Mouse (Mus musculus) limb, embryonic 14.5 days (tissue): ENCODE results near the gene 1600014C10Rik. TPM values are rescaled to one million over a fixed set of nuclear protein-coding genes. Genes with fewer than 3 reads are reported as not detected.

Experiments used
- ATAC-seq: fragments of 200-750 bp; cut with Nextera tagmentation; 2 replicates; pipeline ENCODE4 v1.8.0; 2017; ENCODE audit warnings: low read depth, moderate number of reproducible peaks, moderate TSS enrichment; ENCODE audit not compliant: low FRiP score
- DNase-seq: peaks from one replicate; pipeline ENCODE4 v3.0.0-alpha.2; 2015; ENCODE audit warnings: low spot score
- H3K27ac ChIP-seq: fragments of 300-500 bp; sonication (generic); replicated peaks from 2 replicates; pipeline ENCODE4 v1.5.1; 2014; ENCODE audit warnings: low read depth, mild to moderate bottlenecking, low read length, moderate library complexity, mixed read lengths
- H3K27me3 ChIP-seq: fragments of 300-500 bp; sonication (generic); 2 replicates; pipeline ENCODE4 v1.6.1; 2014; ENCODE audit warnings: low read length, mixed read lengths; ENCODE audit not compliant: control insufficient read depth, insufficient read depth
- H3K36me3 ChIP-seq: fragments of 300-500 bp; sonication (generic); 2 replicates; pipeline ENCODE4 v1.6.1; 2014; ENCODE audit warnings: mild to moderate bottlenecking, low read length, moderate library complexity, mixed read lengths; ENCODE audit not compliant: control insufficient read depth, insufficient read depth
- H3K4me1 ChIP-seq: fragments of 300-500 bp; sonication (generic); 2 replicates; pipeline ENCODE4 v1.6.1; 2014; ENCODE audit warnings: antibody characterized with exemption, low read length, mixed read lengths; ENCODE audit not compliant: control insufficient read depth, insufficient read depth
- H3K4me2 ChIP-seq: fragments of 300-500 bp; sonication (generic); replicated peaks from 2 replicates; pipeline ENCODE4 v1.6.1; 2014; ENCODE audit warnings: low read depth, mild to moderate bottlenecking, low read length, moderate library complexity; ENCODE audit not compliant: severe bottlenecking
- H3K4me3 ChIP-seq: fragments of 300-500 bp; sonication (generic); replicated peaks from 2 replicates; pipeline ENCODE4 v1.5.1; 2014; ENCODE audit warnings: low read length
- H3K9ac ChIP-seq: fragments of 300-500 bp; sonication (generic); 2 replicates; pipeline ENCODE4 v1.6.1; 2014; ENCODE audit warnings: mild to moderate bottlenecking, low read depth, low read length, moderate library complexity; ENCODE audit not compliant: severe bottlenecking
- H3K9me3 ChIP-seq: fragments of 300-500 bp; sonication (generic); 2 replicates; pipeline ENCODE4 v1.6.1; 2016; ENCODE audit warnings: low read length; ENCODE audit not compliant: control insufficient read depth
- POLR2A ChIP-seq: fragments of 200-500 bp; IDR thresholded peaks from 2 replicates; pipeline ENCODE4 v1.8.0; 2012; ENCODE audit warnings: inconsistent platforms, mild to moderate bottlenecking, moderate library complexity, borderline replicate concordance; ENCODE audit not compliant: insufficient read depth, insufficient read length; ENCODE audit errors: extremely low read depth
- WGBS: fragments of 180-500 bp; shearing (Covaris S2); extraction: QIAGEN DNeasy Blood & Tissue Kit; methylation state at CpG from one replicate; pipeline ENCODE4 v1.1.7; 2014; 5-methylcytosine and 5-hydroxymethylcytosine counted together
- polyA plus RNA-seq, 2 experiments: library from polyadenylated mRNA; depleted of rRNA in 1 of 2; stranded (reverse) in 1 of 2; unstranded in 1 of 2; fragments of >200 nt; fragmentation: Nextera tagmentation in 1 of 2; extraction: Ambion mirVana in 1 of 2; gene quantifications; 2 replicates each; pipeline versions ENCODE4 v1.2.1 to v1.2.3; 2012 to 2014

Gene 1600014C10Rik
- polyA plus RNA-seq, 2 experiments: 11.4 to 15.8 TPM

GRCm38 (mm10) chr7:38176056-38176455 is 7.0 kb upstream of the 1600014C10Rik start:
- H3K36me3 ChIP-seq: no peaks in the 10 kb centered on the region
- no peak overlapping the region for H3K9ac ChIP-seq
- H3K27me3 ChIP-seq: no peaks in the 10 kb centered on the region
- no peak for TF ChIP-seq POLR2A
- DNase-seq (no peak), ATAC-seq (no peak)
- no peaks in the 10 kb centered on the region for H3K9me3 ChIP-seq
- H3K4me2 ChIP-seq: no peak overlapping the region
- H3K4me3 ChIP-seq: no peak overlapping the region
- WGBS: 74% methylated on average over 3 of the region's 3 CpGs
- H3K4me1 ChIP-seq: peaks cover 7% of the 10 kb centered on the region; the same call in 1 of the 2 replicates
- no peak overlapping the region for H3K27ac ChIP-seq

DNA sequence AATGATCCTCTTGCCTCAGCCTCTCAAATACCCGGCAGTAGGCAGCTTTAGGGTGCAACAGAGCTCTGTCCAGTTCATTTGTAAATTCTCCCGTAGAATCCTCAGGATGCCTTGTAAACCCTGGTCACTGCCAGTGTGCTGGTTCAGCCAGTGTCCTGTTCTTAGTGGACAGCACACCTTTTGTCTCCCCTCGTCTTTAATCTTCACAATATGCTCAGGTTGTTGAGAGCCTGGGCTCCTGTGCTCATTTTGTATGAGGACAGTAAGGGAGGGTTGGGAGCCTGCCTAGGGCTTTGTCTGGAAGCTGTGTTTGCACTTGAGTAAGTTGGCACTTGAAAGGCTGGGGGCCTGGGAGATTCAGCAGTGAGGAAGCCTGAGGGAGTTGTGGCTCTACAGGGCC is 3.1 kb upstream of the 1600014C10Rik start:
- Histone ChIP-seq H3K4me1 (peaks cover 11% of the 10 kb centered on the region), H3K36me3 (no peaks in the 10 kb centered on the region), H3K9me3 (no peaks in the 10 kb centered on the region), H3K4me3 (no peak overlapping the region), H3K27ac (no peak overlapping the region), H3K9ac (no peak overlapping the region), H3K4me2 (no peak overlapping the region), H3K27me3 (no peaks in the 10 kb centered on the region)
- DNase-seq (no peak), ATAC-seq (no peak)
- TF ChIP-seq POLR2A: no peak
- 56% methylated on average over 3 of the region's 3 CpGs for WGBS

GRCm38 (mm10) chr7:38181366-38181765 is 1.7 kb upstream of the 1600014C10Rik start:
- WGBS: 73% methylated on average over 2 of the region's 2 CpGs
- no peaks in the 10 kb centered on the region for H3K9me3 ChIP-seq
- H3K9ac ChIP-seq: no peak overlapping the region
- TF ChIP-seq POLR2A: no peak
- no peaks in the 10 kb centered on the region for H3K27me3 ChIP-seq
- H3K36me3 ChIP-seq: no peaks in the 10 kb centered on the region
- H3K27ac ChIP-seq: no peak overlapping the region
- H3K4me1 ChIP-seq: peaks cover 11% of the 10 kb centered on the region
- no peak overlapping the region for H3K4me2 ChIP-seq
- DNase-seq (no peak), ATAC-seq (no peak)
- no peak overlapping the region for H3K4me3 ChIP-seq

- DNase-seq (peak; percentile 83), ATAC-seq (peak; percentile 34; the same call in 1 of the 2 replicates)
- no peak; the same call in 1 of the 2 replicates for TF ChIP-seq POLR2A
- peak overlapping the region; percentile 53 for H3K4me3 ChIP-seq
- H3K27me3 ChIP-seq: no peaks in the 10 kb centered on the region
- 2% methylated on average over 11 of the region's 11 CpGs for WGBS
- peak overlapping the region; percentile 92 for H3K4me2 ChIP-seq
- peak overlapping the region; percentile 65; the same call in 1 of the 2 replicates for H3K9ac ChIP-seq
- H3K36me3 ChIP-seq: no peaks in the 10 kb centered on the region
- H3K9me3 ChIP-seq: no peaks in the 10 kb centered on the region
- no peak overlapping the region for H3K27ac ChIP-seq
- peaks cover 11% of the 10 kb centered on the region for H3K4me1 ChIP-seq
Measured at GRCm38 (mm10) chr7:38182596-38182961, 438 bp upstream of the 1600014C10Rik start.

DNA sequence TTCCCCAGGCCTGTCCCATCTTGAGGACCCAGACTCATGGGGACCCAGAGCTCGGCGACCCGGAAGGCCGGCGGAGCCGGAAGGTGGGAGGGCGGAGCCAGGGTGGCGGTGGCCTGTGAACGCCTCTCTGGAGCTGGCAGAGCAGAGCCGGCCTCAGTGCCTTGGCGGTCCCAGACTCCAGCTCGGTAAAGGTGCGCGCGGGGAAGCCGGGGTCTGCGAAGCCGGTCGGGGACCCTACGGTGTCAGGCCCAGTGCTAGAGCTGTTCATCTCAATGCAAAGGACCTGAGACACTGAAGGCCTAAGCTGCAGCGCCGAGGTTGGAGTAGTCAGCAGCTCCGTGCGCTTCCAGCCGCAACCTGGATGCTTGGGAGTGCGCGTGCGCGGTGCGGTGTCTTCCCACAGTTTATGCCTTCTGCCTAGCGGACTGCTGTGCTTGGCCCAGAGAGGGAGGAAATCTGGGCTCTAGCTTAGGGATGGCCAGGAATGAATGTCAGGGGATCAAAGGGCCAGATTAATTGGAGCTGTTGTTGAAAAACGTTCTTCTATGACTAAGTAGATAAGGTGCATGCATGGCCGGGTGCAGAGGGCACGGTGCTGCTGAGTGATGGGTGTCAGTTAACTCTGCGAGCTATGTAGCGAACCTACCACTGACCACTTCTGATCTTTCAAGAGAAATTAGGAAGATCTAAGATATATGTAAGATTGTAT is 846 bp downstream of the 1600014C10Rik start:
- peak overlapping the region; percentile 71 for H3K27ac ChIP-seq
- H3K9ac ChIP-seq: peak overlapping the region; percentile 65
- H3K9me3 ChIP-seq: no peaks in the 10 kb centered on the region
- no peaks in the 10 kb centered on the region; the same call in 1 of the 2 replicates for H3K36me3 ChIP-seq
- peak overlapping the region; percentile 92 for H3K4me2 ChIP-seq
- TF ChIP-seq POLR2A: peak; percentile 53; the same call in 1 of the 2 replicates
- DNase-seq: peak; percentile 90
- peaks cover 11% of the 10 kb centered on the region for H3K4me1 ChIP-seq
- H3K27me3 ChIP-seq: no peaks in the 10 kb centered on the region
- H3K4me3 ChIP-seq: peak overlapping the region; percentile 53
- 5% methylated on average over 36 of the region's 36 CpGs for WGBS
- ATAC-seq: peak; percentile 91
